Comparison of ENCODE assay signal across 8 mouse cellular contexts in the genomic region with DNA sequence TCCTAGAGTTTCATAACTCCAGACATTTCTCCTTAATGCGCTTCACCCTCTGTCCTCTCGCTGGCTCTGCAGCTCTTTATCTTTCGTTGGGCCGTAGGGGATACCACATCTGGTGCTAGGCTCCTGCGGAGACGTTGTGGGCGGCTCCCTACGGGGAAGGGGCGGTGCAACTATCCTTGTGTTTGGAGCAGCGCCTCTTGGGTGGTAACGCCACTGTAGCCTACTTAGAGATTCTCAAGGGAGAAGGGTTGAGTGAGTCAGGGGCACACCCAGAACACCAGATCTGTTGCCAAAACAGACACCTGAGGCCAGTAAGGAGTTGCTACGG. TPM values are rescaled to one million over a fixed set of nuclear protein-coding genes. Genes with fewer than 3 reads are reported as not detected.
DNase-seq lines count a peak whose midpoint lies in the region; ATAC-seq and TF ChIP-seq lines count a peak whose summit lies in the region.

No protein-coding gene starts in this region.

- peak; percentile 65 to 75 for DNase-seq in B cell, adult 2 months
- peak; percentile 94 for DNase-seq in R1 (ENCODE audit: low read depth, low spot score)
- DNase-seq in heart, embryonic 10.5 days (ENCODE audit: low spot score) = peak; percentile 92
- DNase-seq in kidney, adult 9 months = peak; percentile 72
- peak; percentile 60 for DNase-seq in lung, adult 2 months
- peak; percentile 60 for DNase-seq in thymus, postnatal 14 days

- TF ChIP-seq POLR2A in lung, adult 2 months (IDR thresholded peaks at IDR 0.05; ENCODE audit: borderline replicate concordance, extremely low read depth, low read depth, low read length) = no peak

- peak overlapping the region; percentile 92 for H3K9ac ChIP-seq in embryonic facial prominence, embryonic 15.5 days

- H3K4me1 ChIP-seq in embryonic facial prominence, embryonic 15.5 days = peaks cover 17% of the 10 kb centered on the region
- peaks cover 22% of the 10 kb centered on the region for H3K4me1 ChIP-seq in heart, embryonic 10.5 days
- 0 out of 2 replicates have a peak, but pooled peaks cover 2% of the 10 kb centered on the region for H3K4me1 ChIP-seq in lung, adult 2 months (ENCODE audit: control insufficient read depth, insufficient read depth, low read length)

- under 1% methylated on average over 12 of the region's 12 CpGs for WGBS in embryonic facial prominence, embryonic 15.5 days
- WGBS in heart, embryonic 10.5 days = 0% methylated on average over 12 of the region's 12 CpGs
- WGBS in lung, adult 2 months = under 1% methylated on average over 12 of the region's 12 CpGs

- H3K4me3 ChIP-seq in embryonic facial prominence, embryonic 15.5 days (replicated peaks) = peak overlapping the region; percentile 98
- H3K4me3 ChIP-seq in heart, embryonic 10.5 days = peak overlapping the region; percentile 94
- peak overlapping the region; percentile 80 for H3K4me3 ChIP-seq in lung, adult 2 months (replicated peaks; ENCODE audit: extremely low read depth, low read depth, low read length)

- no peaks in the 10 kb centered on the region for H3K27me3 ChIP-seq in embryonic facial prominence, embryonic 15.5 days
- H3K27me3 ChIP-seq in heart, embryonic 10.5 days (ENCODE audit: insufficient read depth, poor library complexity, severe bottlenecking) = no peaks in the 10 kb centered on the region

- no peaks in the 10 kb centered on the region for H3K9me3 ChIP-seq in embryonic facial prominence, embryonic 15.5 days (replicated peaks)
- no peaks in the 10 kb centered on the region for H3K9me3 ChIP-seq in heart, embryonic 10.5 days

- H3K4me2 ChIP-seq in embryonic facial prominence, embryonic 15.5 days (replicated peaks) = peak overlapping the region; percentile 63

- ATAC-seq in embryonic facial prominence, embryonic 15.5 days (ENCODE audit: insufficient number of reproducible peaks, low FRiP score, low TSS enrichment, low read depth) = peak; percentile 73
- ATAC-seq in neutrophil, adult 5-6 weeks (ENCODE audit: extremely low read depth, insufficient number of reproducible peaks, low FRiP score, poor library complexity, severe bottlenecking) = peak; percentile 14; the same call in 1 of the 2 replicates

- H3K36me3 ChIP-seq in embryonic facial prominence, embryonic 15.5 days = peaks cover 29% of the 10 kb centered on the region
- peaks cover 31% of the 10 kb centered on the region for H3K36me3 ChIP-seq in heart, embryonic 10.5 days

- TF ChIP-seq CTCF in lung, adult 2 months (IDR thresholded peaks at IDR 0.05; ENCODE audit: insufficient read depth, low read length) = no peak

- peak overlapping the region; percentile 95 for H3K27ac ChIP-seq in embryonic facial prominence, embryonic 15.5 days (replicated peaks)
- peak overlapping the region; percentile 93 for H3K27ac ChIP-seq in heart, embryonic 10.5 days

RNA-seq across cellular contexts. Expression of a gene that starts 0.6 kb away (rescaled TPM):
- polyA plus RNA-seq in embryonic facial prominence, embryonic 15.5 days (2015; fragmentation: Nextera tagmentation; extraction: Ambion mirVana) = 166 and 173 TPM in 2 replicates
- 130 and 162 TPM in 2 replicates for polyA plus RNA-seq in heart, embryonic 10.5 days (2016; fragmentation: Nextera tagmentation; extraction: Ambion mirVana)
- 44.8 and 47.3 TPM in 2 replicates for polyA plus RNA-seq in lung, adult 2 months (2012; rRNA removed)
- total RNA-seq in neutrophil, adult 5-6 weeks (2017) = 54.2 and 61.4 TPM in 2 replicates

RNA-seq across cellular contexts. Expression of a gene that starts 4.5 kb away (rescaled TPM):
- 0.18 and 0.24 TPM in 2 replicates for polyA plus RNA-seq in embryonic facial prominence, embryonic 15.5 days (2015; fragmentation: Nextera tagmentation; extraction: Ambion mirVana)
- polyA plus RNA-seq in heart, embryonic 10.5 days (2016; fragmentation: Nextera tagmentation; extraction: Ambion mirVana) = 0.11 TPM in 1 of 2 replicates, not detected in the other
- not detected in 2 replicates for polyA plus RNA-seq in lung, adult 2 months (2012; rRNA removed)
- 0.35 TPM in 1 of 2 replicates, not detected in the other for total RNA-seq in neutrophil, adult 5-6 weeks (2017)

RNA-seq across cellular contexts. Expression of a gene that starts 22.8 kb away (rescaled TPM):
- polyA plus RNA-seq in embryonic facial prominence, embryonic 15.5 days (2015; fragmentation: Nextera tagmentation; extraction: Ambion mirVana) = 87.7 and 92.0 TPM in 2 replicates
- polyA plus RNA-seq in heart, embryonic 10.5 days (2016; fragmentation: Nextera tagmentation; extraction: Ambion mirVana) = 87.2 and 97.0 TPM in 2 replicates
- polyA plus RNA-seq in lung, adult 2 months (2012; rRNA removed) = 47.4 and 76.4 TPM in 2 replicates
- total RNA-seq in neutrophil, adult 5-6 weeks (2017) = 81.3 and 85.7 TPM in 2 replicates

RNA-seq across cellular contexts. Expression of a gene that starts 38.3 kb away (rescaled TPM):
- polyA plus RNA-seq in embryonic facial prominence, embryonic 15.5 days (2015; fragmentation: Nextera tagmentation; extraction: Ambion mirVana) = 4.0 and 4.6 TPM in 2 replicates
- 16.5 and 18.5 TPM in 2 replicates for polyA plus RNA-seq in heart, embryonic 10.5 days (2016; fragmentation: Nextera tagmentation; extraction: Ambion mirVana)
- 14.7 and 17.0 TPM in 2 replicates for polyA plus RNA-seq in lung, adult 2 months (2012; rRNA removed)
- total RNA-seq in neutrophil, adult 5-6 weeks (2017) = 0.74 and 1.0 TPM in 2 replicates

Comparison
In these comparisons a context has a peak if more than half of its experiments do, and no peak if none do; other contexts are left out.
1. Peak in every context shown above with its lines: DNase-seq, ATAC-seq, H3K4me3 ChIP-seq and H3K27ac ChIP-seq.